Mouse (Mus musculus) erythroblast, embryonic 14.5 days (primary cell): ENCODE measurements at regions not wholly inside any gene's neighbourhood (a gene's known extent, or its start where the extent isn't known, plus 50 kb on each side); places are given as distances from the start of the nearest gene placed in this dataset.

ENCODE experiments used
- H3K27me3 ChIP-seq: 2 replicates; pipeline ENCODE4 v1.6.1; 2012; ENCODE audit warnings: inconsistent platforms; ENCODE audit not compliant: control insufficient read depth
- H3K36me3 ChIP-seq: 2 replicates; pipeline ENCODE4 v1.6.1; 2012; ENCODE audit warnings: mild to moderate bottlenecking, inconsistent platforms; ENCODE audit not compliant: control insufficient read depth
- H3K4me1 ChIP-seq: 2 replicates; pipeline ENCODE4 v1.6.1; 2012; ENCODE audit warnings: inconsistent platforms; ENCODE audit not compliant: control insufficient read depth
- H3K4me3 ChIP-seq: replicated peaks from 2 replicates; pipeline ENCODE3; 2012; ENCODE audit warnings: moderate library complexity, mild to moderate bottlenecking, inconsistent platforms
- H3K9me3 ChIP-seq: 2 replicates; pipeline ENCODE4 v1.6.1; 2012; ENCODE audit warnings: low read length, inconsistent platforms, mixed read lengths; ENCODE audit not compliant: control insufficient read depth
- GATA1 ChIP-seq: IDR thresholded peaks from 2 replicates; pipeline ENCODE4 v1.6.1; 2012; ENCODE audit warnings: low read length, inconsistent platforms, mixed read lengths
- TAL1 ChIP-seq: IDR thresholded peaks from 3 replicates; pipeline ENCODE4 v1.6.1; 2012; ENCODE audit warnings: low read length, inconsistent platforms, mixed read lengths

GRCm38 (mm10) chr1:61157271-61157670 lies 179.5 kb downstream of the Icos start:
- Histone ChIP-seq H3K4me1 (no peaks in the 10 kb centered on the region), H3K27me3 (no peaks in the 10 kb centered on the region), H3K4me3 (no peak overlapping the region), H3K9me3 (no peaks in the 10 kb centered on the region), H3K36me3 (no peaks in the 10 kb centered on the region)
- TF ChIP-seq TAL1 (no peak), GATA1 (no peak)

GRCm38 (mm10) chr1:61160505-61160904 lies 182.8 kb downstream of the Icos start:
- H3K9me3 ChIP-seq = no peaks in the 10 kb centered on the region
- no peaks in the 10 kb centered on the region for H3K36me3 ChIP-seq
- TF ChIP-seq TAL1 (no peak), GATA1 (no peak)
- H3K4me3 ChIP-seq = no peak overlapping the region
- H3K27me3 ChIP-seq = no peaks in the 10 kb centered on the region
- no peaks in the 10 kb centered on the region for H3K4me1 ChIP-seq

GRCm38 (mm10) chr1:61164271-61164670 lies 186.5 kb downstream of the Icos start:
- no peak overlapping the region for H3K4me3 ChIP-seq
- TF ChIP-seq TAL1 (no peak), GATA1 (no peak)
- no peaks in the 10 kb centered on the region for H3K36me3 ChIP-seq
- H3K4me1 ChIP-seq = no peaks in the 10 kb centered on the region
- no peaks in the 10 kb centered on the region for H3K9me3 ChIP-seq
- H3K27me3 ChIP-seq = no peaks in the 10 kb centered on the region

- Histone ChIP-seq H3K4me1 (no peaks in the 10 kb centered on the region), H3K36me3 (no peaks in the 10 kb centered on the region), H3K27me3 (no peaks in the 10 kb centered on the region), H3K4me3 (no peak overlapping the region), H3K9me3 (no peaks in the 10 kb centered on the region; the same call in 1 of the 2 replicates)
- TF ChIP-seq TAL1 = no peak
- TF ChIP-seq GATA1 = no peak
Measured at GRCm38 (mm10) chr1:61171941-61172340, 194.2 kb downstream of the Icos start.

- H3K4me3 ChIP-seq = no peak overlapping the region
- H3K9me3 ChIP-seq = no peaks in the 10 kb centered on the region; the same call in 1 of the 2 replicates
- H3K36me3 ChIP-seq = no peaks in the 10 kb centered on the region
- H3K4me1 ChIP-seq = no peaks in the 10 kb centered on the region
- no peaks in the 10 kb centered on the region for H3K27me3 ChIP-seq
- TF ChIP-seq GATA1 = no peak
- TF ChIP-seq TAL1 = no peak
Measured at GRCm38 (mm10) chr1:61172946-61173345, 195.2 kb downstream of the Icos start.

GRCm38 (mm10) chr1:61175239-61175638 lies 197.5 kb downstream of the Icos start:
- Histone ChIP-seq H3K9me3 (no peaks in the 10 kb centered on the region; the same call in 1 of the 2 replicates), H3K4me3 (no peak overlapping the region), H3K36me3 (no peaks in the 10 kb centered on the region), H3K27me3 (no peaks in the 10 kb centered on the region), H3K4me1 (no peaks in the 10 kb centered on the region)
- no peak for TF ChIP-seq TAL1
- no peak for TF ChIP-seq GATA1

- Histone ChIP-seq H3K4me3 (no peak overlapping the region), H3K9me3 (no peaks in the 10 kb centered on the region), H3K27me3 (no peaks in the 10 kb centered on the region), H3K4me1 (no peaks in the 10 kb centered on the region; the same call in 1 of the 2 replicates), H3K36me3 (no peaks in the 10 kb centered on the region)
- TF ChIP-seq TAL1 (no peak), GATA1 (no peak)
Measured at GRCm38 (mm10) chr1:61179461-61179860, 201.7 kb downstream of the Icos start.

- Histone ChIP-seq H3K4me3 (no peak overlapping the region), H3K27me3 (no peaks in the 10 kb centered on the region), H3K36me3 (no peaks in the 10 kb centered on the region), H3K4me1 (no peaks in the 10 kb centered on the region; the same call in 1 of the 2 replicates), H3K9me3 (no peaks in the 10 kb centered on the region)
- TF ChIP-seq TAL1 = no peak
- TF ChIP-seq GATA1 = no peak
Measured at GRCm38 (mm10) chr1:61181099-61181821, 203.5 kb downstream of the Icos start.

- Histone ChIP-seq H3K4me3 (no peak overlapping the region), H3K36me3 (no peaks in the 10 kb centered on the region), H3K4me1 (no peaks in the 10 kb centered on the region), H3K27me3 (no peaks in the 10 kb centered on the region), H3K9me3 (no peaks in the 10 kb centered on the region)
- TF ChIP-seq TAL1 = no peak
- TF ChIP-seq GATA1 = no peak
Measured at GRCm38 (mm10) chr1:61187381-61188100, 209.8 kb downstream of the Icos start.
